Mouse (Mus musculus): ENCODE measurements around the gene Tapbpl.

Tapbpl gene

GRCm38 (mm10) chr6:125196301-125196700 lies 35.4 kb downstream of the Tapbpl start:
- no peak for DNase-seq (ENCODE audit: low spot score)

GRCm38 (mm10) chr6:125195541-125196075 lies 36.1 kb downstream of the Tapbpl start:
- DNase-seq (ENCODE audit: low spot score): no peak

GRCm38 (mm10) chr6:125193390-125193789 lies 38.3 kb downstream of the Tapbpl start:
- no peak for DNase-seq (ENCODE audit: low spot score)

- DNase-seq (ENCODE audit: low spot score): no peak
These were observed 38.8 kb downstream of the Tapbpl start for GRCm38 (mm10) chr6:125192841-125193240.

- peak; percentile 94 for DNase-seq (ENCODE audit: low spot score)
These were observed 39.5 kb downstream of the Tapbpl start for GRCm38 (mm10) chr6:125192016-125192714.

GRCm38 (mm10) chr6:125191332-125192015 lies 40.2 kb downstream of the Tapbpl start, which contains the start of the genes Ncapd2 and Mrpl51:
Ncapd2 (minus strand) TSS chr6:125191701.
Mrpl51 (plus strand) TSS chr6:125191801.
- DNase-seq (ENCODE audit: low spot score): peak; percentile 98

- no peak for DNase-seq (ENCODE audit: low spot score)
These were observed 40.8 kb downstream of the Tapbpl start for GRCm38 (mm10) chr6:125190816-125191215.

GRCm38 (mm10) chr6:125186203-125186602 lies 45.5 kb downstream of the Tapbpl start:
- DNase-seq (ENCODE audit: low spot score): no peak

GRCm38 (mm10) chr6:125182133-125182532 lies 49.5 kb downstream of the Tapbpl start:
- DNase-seq (ENCODE audit: low spot score): no peak

- DNase-seq (ENCODE audit: low spot score): no peak
These were observed 52.1 kb downstream of the Tapbpl start for GRCm38 (mm10) chr6:125179601-125180000.

- DNase-seq (ENCODE audit: low spot score): no peak
These were observed 56.2 kb downstream of the Tapbpl start for GRCm38 (mm10) chr6:125175469-125175868.
